Mouse (Mus musculus) myocyte (in vitro differentiated cells): ENCODE measurements around the gene Gmeb1. TPM values are rescaled to one million over a fixed set of nuclear protein-coding genes. Genes with fewer than 3 reads are reported as not detected.

ENCODE experiments used
- H3K27me3 ChIP-seq: one replicate; pipeline ENCODE4 v1.6.1; 2011; ENCODE audit not compliant: control insufficient read depth, insufficient read depth, insufficient read length
- H3K36me3 ChIP-seq: one replicate; pipeline ENCODE4 v1.6.1; 2011; ENCODE audit not compliant: control insufficient read depth, insufficient read depth
- H3K4me2 ChIP-seq: one replicate; pipeline ENCODE4 v1.6.1; 2011; ENCODE audit warnings: low read depth, control low read depth
- H3K4me3 ChIP-seq: one replicate; pipeline ENCODE4 v1.5.1; 2011; ENCODE audit warnings: mild to moderate bottlenecking, control low read depth, moderate library complexity
- H3K79me2 ChIP-seq: one replicate; pipeline ENCODE4 v1.6.1; 2011; ENCODE audit not compliant: control insufficient read depth, insufficient read depth
- H3ac ChIP-seq: one replicate; pipeline ENCODE4 v1.6.1; 2011; ENCODE audit not compliant: control insufficient read depth, insufficient read length
- CEBPB ChIP-seq: IDR thresholded peaks from 2 replicates; pipeline ENCODE4 v1.6.1; 2011; ENCODE audit warnings: mild to moderate bottlenecking, moderate library complexity; ENCODE audit not compliant: poor library complexity, insufficient read depth, severe bottlenecking
- E2F4 ChIP-seq: IDR thresholded peaks from one replicate; pipeline ENCODE4 v1.6.1; 2011; ENCODE audit warnings: mild to moderate bottlenecking, control low read depth, moderate library complexity; ENCODE audit not compliant: insufficient read depth
- MAX ChIP-seq: IDR thresholded peaks from one replicate; pipeline ENCODE4 v1.6.1; 2011; ENCODE audit warnings: low read depth, mild to moderate bottlenecking, control low read depth
- MYOD1 ChIP-seq, 3 experiments: IDR thresholded peaks; one replicate each; pipeline ENCODE4 v1.6.1; 2011; ENCODE audit warnings: control low read depth in 2 of 3, low read depth in 2 of 3, mild to moderate bottlenecking in 2 of 3, moderate library complexity in 1 of 3; ENCODE audit not compliant: insufficient read length in 2 of 3, control insufficient read depth in 1 of 3
- MYOG ChIP-seq, 3 experiments: IDR thresholded peaks; one replicate each; pipeline ENCODE4 v1.6.1; 2011; ENCODE audit warnings: control low read depth in 2 of 3, low read depth in 2 of 3, mild to moderate bottlenecking in 2 of 3; ENCODE audit not compliant: insufficient read length in 2 of 3, control insufficient read depth in 1 of 3, insufficient read depth in 1 of 3
- POLR2A ChIP-seq: IDR thresholded peaks from one replicate; pipeline ENCODE4 v1.6.1; 2011; ENCODE audit warnings: low read depth, mild to moderate bottlenecking, control low read depth, moderate library complexity; ENCODE audit not compliant: insufficient read length
- POLR2AphosphoS2 ChIP-seq: IDR thresholded peaks from one replicate; pipeline ENCODE4 v1.6.1; 2011; ENCODE audit warnings: low read depth, control low read depth; ENCODE audit not compliant: insufficient read length
- REST ChIP-seq: IDR thresholded peaks from one replicate; pipeline ENCODE4 v1.6.1; 2011; ENCODE audit warnings: mild to moderate bottlenecking, control low read depth, moderate library complexity; ENCODE audit not compliant: insufficient read depth, insufficient read length
- SRF ChIP-seq: IDR thresholded peaks from one replicate; pipeline ENCODE4 v1.6.1; 2011; ENCODE audit warnings: low read depth; ENCODE audit not compliant: control insufficient read depth, insufficient read length
- TCF12 ChIP-seq: IDR thresholded peaks from one replicate; pipeline ENCODE4 v1.6.1; 2011; ENCODE audit warnings: mild to moderate bottlenecking, control low read depth; ENCODE audit not compliant: poor library complexity, insufficient read depth, severe bottlenecking
- TCF3 ChIP-seq: IDR thresholded peaks from one replicate; pipeline ENCODE4 v1.6.1; 2011; ENCODE audit warnings: low read depth, control low read depth; ENCODE audit not compliant: insufficient read length
- USF1 ChIP-seq: IDR thresholded peaks from one replicate; pipeline ENCODE4 v1.6.1; 2011; ENCODE audit warnings: low read depth, mild to moderate bottlenecking, control low read depth, moderate library complexity
- polyA plus RNA-seq: library from polyadenylated mRNA; unstranded; fragments of >200 nt; fragmentation: generic; extraction: Trizol; gene quantifications from one replicate; pipeline ENCODE4 v1.2.1, GENCODE M21; 2012; ENCODE audit warnings: missing spikeins

Gmeb1 gene
- polyA plus RNA-seq, 1 experiment = 11.7 TPM

GRCm38 (mm10) chr4:132266835-132267349 lies 5.5 kb upstream of the Gmeb1 start:
- Histone ChIP-seq H3K79me2 (peaks cover 4% of the 10 kb centered on the region), H3K36me3 (no peaks in the 10 kb centered on the region), H3K27me3 (no peaks in the 10 kb centered on the region), H3ac (no peak overlapping the region), H3K4me2 (no peak overlapping the region), H3K4me3 (no peak overlapping the region)
- TF ChIP-seq REST = no peak
- no peak for TF ChIP-seq POLR2AphosphoS2
- no peak for TF ChIP-seq SRF
- no peak for TF ChIP-seq TCF3
- no peak for TF ChIP-seq MAX
- TF ChIP-seq CEBPB = no peak
- no peak for TF ChIP-seq POLR2A
- no peak for TF ChIP-seq USF1
- TF ChIP-seq E2F4 = no peak
- no peak for TF ChIP-seq MYOG (IDR thresholded peaks at IDR 0.05; ENCODE audit: control insufficient read depth in 1 of 3, insufficient read depth in 1 of 3, insufficient read length in 2 of 3, low read depth in 2 of 3)
- TF ChIP-seq TCF12 = no peak
- no peak for TF ChIP-seq MYOD1 (IDR thresholded peaks at IDR 0.05; ENCODE audit: control insufficient read depth in 1 of 3, insufficient read length in 2 of 3, low read depth in 2 of 3)

- Histone ChIP-seq H3K27me3 (no peaks in the 10 kb centered on the region), H3K36me3 (no peaks in the 10 kb centered on the region), H3K79me2 (peaks cover 33% of the 10 kb centered on the region), H3K4me2 (no peak overlapping the region), H3ac (no peak overlapping the region), H3K4me3 (no peak overlapping the region)
- TF ChIP-seq CEBPB (no peak), REST (no peak), TCF12 (no peak), USF1 (no peak), MYOD1 (IDR thresholded peaks at IDR 0.05; ENCODE audit: control insufficient read depth in 1 of 3, insufficient read length in 2 of 3, low read depth in 2 of 3) (no peak), MYOG (IDR thresholded peaks at IDR 0.05; ENCODE audit: control insufficient read depth in 1 of 3, insufficient read depth in 1 of 3, insufficient read length in 2 of 3, low read depth in 2 of 3) (no peak), TCF3 (no peak), SRF (no peak), POLR2A (no peak), E2F4 (no peak), MAX (no peak), POLR2AphosphoS2 (no peak)
Measured at GRCm38 (mm10) chr4:132263313-132263712, 1.9 kb upstream of the Gmeb1 start.

GRCm38 (mm10) chr4:132262358-132262616 lies 885 bp upstream of the Gmeb1 start:
- Histone ChIP-seq H3K79me2 (peaks cover 43% of the 10 kb centered on the region), H3K36me3 (no peaks in the 10 kb centered on the region), H3K4me2 (peak overlapping the region; percentile 99), H3ac (no peak overlapping the region), H3K4me3 (peak overlapping the region; percentile 80), H3K27me3 (no peaks in the 10 kb centered on the region)
- TF ChIP-seq CEBPB = no peak
- TF ChIP-seq TCF3 = no peak
- TF ChIP-seq MYOG (IDR thresholded peaks at IDR 0.05; ENCODE audit: control insufficient read depth in 1 of 3, insufficient read depth in 1 of 3, insufficient read length in 2 of 3, low read depth in 2 of 3) = no peak
- no peak for TF ChIP-seq USF1
- TF ChIP-seq POLR2A = no peak
- TF ChIP-seq TCF12 = no peak
- no peak for TF ChIP-seq MYOD1 (IDR thresholded peaks at IDR 0.05; ENCODE audit: control insufficient read depth in 1 of 3, insufficient read length in 2 of 3, low read depth in 2 of 3)
- TF ChIP-seq MAX = no peak

GRCm38 (mm10) chr4:132260404-132261379 lies 710 bp downstream of the Gmeb1 start:
- Histone ChIP-seq H3K4me3 (peak overlapping the region; percentile 80), H3K36me3 (no peaks in the 10 kb centered on the region), H3K79me2 (peaks cover 57% of the 10 kb centered on the region), H3K4me2 (peak overlapping the region; percentile 96), H3ac (peak overlapping the region; percentile 52), H3K27me3 (no peaks in the 10 kb centered on the region)
- TF ChIP-seq E2F4 = no peak
- peak; percentile 34 for TF ChIP-seq POLR2A

DNA sequence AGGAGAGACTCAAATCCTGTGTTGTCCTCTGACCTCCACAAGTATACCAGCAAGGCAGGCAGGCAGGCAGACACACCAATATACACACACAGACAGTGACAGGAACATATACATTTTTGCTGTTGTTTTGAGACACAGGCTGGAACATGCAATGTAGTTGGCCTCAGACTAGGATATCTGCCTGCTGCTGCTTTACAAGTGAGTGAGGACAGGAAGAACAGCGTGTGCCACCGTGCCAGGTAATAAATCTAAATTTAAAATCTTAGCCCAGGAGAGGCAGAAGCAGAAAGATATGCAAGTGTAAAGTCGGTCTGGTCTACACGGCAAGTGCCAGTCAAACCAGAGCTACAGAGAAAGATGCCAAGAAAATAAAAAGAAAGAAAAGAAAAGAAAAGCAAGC lies 2.2 kb downstream of the Gmeb1 start:
- no peak overlapping the region for H3ac ChIP-seq
- H3K4me2 ChIP-seq = peak overlapping the region; percentile 96
- no peak for TF ChIP-seq MAX
- TF ChIP-seq TCF3 = no peak
- no peak for TF ChIP-seq POLR2A
- TF ChIP-seq SRF = no peak
- no peak for TF ChIP-seq USF1
- TF ChIP-seq E2F4 = no peak
- TF ChIP-seq TCF12 = no peak
- TF ChIP-seq POLR2AphosphoS2 = no peak
- no peak for TF ChIP-seq REST
- TF ChIP-seq MYOG (IDR thresholded peaks at IDR 0.05; ENCODE audit: control insufficient read depth in 1 of 3, insufficient read depth in 1 of 3, insufficient read length in 2 of 3, low read depth in 2 of 3) = no peak
- TF ChIP-seq CEBPB = no peak
- no peak for TF ChIP-seq MYOD1 (IDR thresholded peaks at IDR 0.05; ENCODE audit: control insufficient read depth in 1 of 3, insufficient read length in 2 of 3, low read depth in 2 of 3)
- H3K4me3 ChIP-seq = no peak overlapping the region
- H3K36me3 ChIP-seq = no peaks in the 10 kb centered on the region
- H3K79me2 ChIP-seq = peaks cover 69% of the 10 kb centered on the region
- H3K27me3 ChIP-seq = no peaks in the 10 kb centered on the region
